Mouse (Mus musculus) embryo, embryonic 11 days (tissue): Measurements from ENCODE around the gene Evi5.
A peak's percentile ranks its signal among the peaks of the same experiment; 100 is the strongest.

Experiments
- DNase-seq: peaks from one replicate; pipeline ENCODE4 v3.0.0-alpha.2; 2015

Evi5 gene

GRCm38 (mm10) chr5:107738296-107738695, 136.6 kb downstream of the Evi5 start:
- DNase-seq = no peak

GRCm38 (mm10) chr5:107736171-107736570, 138.7 kb downstream of the Evi5 start:
- no peak for DNase-seq

- no peak for DNase-seq
Measured at GRCm38 (mm10) chr5:107731844-107732243, 143.1 kb downstream of the Evi5 start.

- DNase-seq = no peak
Measured at GRCm38 (mm10) chr5:107731408-107731807, 143.5 kb downstream of the Evi5 start.

- DNase-seq = no peak
Measured at GRCm38 (mm10) chr5:107727007-107727402, 147.9 kb downstream of the Evi5 start.

GRCm38 (mm10) chr5:107726281-107727006, 148.5 kb downstream of the Evi5 start:
- DNase-seq = no peak

GRCm38 (mm10) chr5:107725435-107726261, 149.3 kb downstream of the Evi5 start, which contains the start of gene Gfi1:
Gene Gfi1, minus strand, starts transcription at chr5:107726036.
- DNase-seq = peak; percentile 59

- DNase-seq = peak; percentile 54
Measured at GRCm38 (mm10) chr5:107724661-107725434, 150.1 kb downstream of the Evi5 start.

GRCm38 (mm10) chr5:107723541-107724511, 151.1 kb downstream of the Evi5 start:
- DNase-seq = peak; percentile 26

GRCm38 (mm10) chr5:107722661-107723532, 152.0 kb downstream of the Evi5 start:
- DNase-seq = peak; percentile 44

- peak; percentile 58 for DNase-seq
Measured at GRCm38 (mm10) chr5:107721638-107722011, 153.3 kb downstream of the Evi5 start.

- peak; percentile 35 for DNase-seq
Measured at GRCm38 (mm10) chr5:107720991-107721637, 153.8 kb downstream of the Evi5 start.

- no peak for DNase-seq
Measured at GRCm38 (mm10) chr5:107720511-107720910, 154.4 kb downstream of the Evi5 start.

- DNase-seq = no peak
Measured at GRCm38 (mm10) chr5:107719786-107720185, 155.1 kb downstream of the Evi5 start.

- peak; percentile 16 for DNase-seq
Measured at GRCm38 (mm10) chr5:107719209-107719608, 155.7 kb downstream of the Evi5 start.

GRCm38 (mm10) chr5:107717871-107718361, 157.0 kb downstream of the Evi5 start:
- no peak for DNase-seq

- DNase-seq = no peak
Measured at GRCm38 (mm10) chr5:107711689-107712088, 163.2 kb downstream of the Evi5 start.

GRCm38 (mm10) chr5:107708124-107708797, 166.6 kb downstream of the Evi5 start:
- DNase-seq = no peak

- DNase-seq = no peak
Measured at GRCm38 (mm10) chr5:107706262-107706661, 168.6 kb downstream of the Evi5 start.

GRCm38 (mm10) chr5:107705756-107706155, 169.2 kb downstream of the Evi5 start:
- no peak for DNase-seq
